Mouse (Mus musculus) embryonic facial prominence, embryonic 10.5 days (tissue): ENCODE measurements around the gene Smox. TPM values are rescaled to one million over a fixed set of nuclear protein-coding genes. Genes with fewer than 3 reads are reported as not detected.

Source experiments
- DNase-seq: peaks from one replicate; pipeline ENCODE4 v3.0.0-alpha.2; 2017; ENCODE audit warnings: low spot score
- H3K27ac ChIP-seq: fragments of 300-500 bp; sonication (generic); replicated peaks from 2 replicates; pipeline ENCODE4 v1.5.1; 2016; ENCODE audit warnings: mild to moderate bottlenecking
- H3K27me3 ChIP-seq: fragments of 300-500 bp; sonication (generic); replicated peaks from 2 replicates; pipeline ENCODE4 v1.6.1; 2016; ENCODE audit warnings: low read depth, mild to moderate bottlenecking; ENCODE audit not compliant: poor library complexity, severe bottlenecking
- H3K36me3 ChIP-seq: fragments of 300-500 bp; sonication (generic); replicated peaks from 2 replicates; pipeline ENCODE4 v1.6.1; 2016; ENCODE audit warnings: mild to moderate bottlenecking, moderate library complexity
- H3K4me1 ChIP-seq: fragments of 300-500 bp; sonication (generic); 2 replicates; pipeline ENCODE4 v1.6.1; 2016
- H3K4me3 ChIP-seq: fragments of 300-500 bp; sonication (generic); 2 replicates; pipeline ENCODE4 v1.5.1; 2016; ENCODE audit warnings: mild to moderate bottlenecking, moderate library complexity
- H3K9me3 ChIP-seq: fragments of 300-500 bp; sonication (generic); 2 replicates; pipeline ENCODE4 v1.6.1; 2016; ENCODE audit warnings: mild to moderate bottlenecking
- WGBS: fragments of 180-500 bp; shearing (Covaris S2); methylation state at CpG from one replicate; pipeline ENCODE4 v1.1.7; 2016; 5-methylcytosine and 5-hydroxymethylcytosine counted together
- polyA plus RNA-seq: library from polyadenylated mRNA; unstranded; fragments of >200 nt; fragmentation: Nextera tagmentation; extraction: Ambion mirVana; gene quantifications from 2 replicates; pipeline ENCODE4 v1.2.1, GENCODE M21; 2016

Smox gene
- polyA plus RNA-seq, 1 experiment from 2014 or later: 42.0 TPM

DNA sequence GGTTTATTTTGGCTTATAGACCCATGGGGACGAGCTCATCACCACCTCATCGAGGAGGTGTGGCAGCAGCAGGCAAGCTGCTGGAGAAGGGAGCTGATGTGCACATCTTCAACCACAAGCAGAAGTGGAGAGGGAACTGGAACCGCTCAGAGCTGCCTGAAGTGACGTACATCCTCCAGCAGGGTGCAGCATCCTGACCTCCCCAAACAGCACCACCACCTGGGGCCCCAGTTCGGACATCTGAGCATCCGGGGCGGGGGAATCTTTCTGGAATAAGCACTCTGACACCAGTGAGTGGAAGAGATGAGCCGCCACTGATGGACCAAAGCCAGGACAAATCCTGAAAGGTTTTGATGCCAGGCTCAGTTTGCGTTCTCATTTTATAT is 39.3 kb downstream of the Smox start:
- H3K36me3 ChIP-seq: no peaks in the 10 kb centered on the region

DNA sequence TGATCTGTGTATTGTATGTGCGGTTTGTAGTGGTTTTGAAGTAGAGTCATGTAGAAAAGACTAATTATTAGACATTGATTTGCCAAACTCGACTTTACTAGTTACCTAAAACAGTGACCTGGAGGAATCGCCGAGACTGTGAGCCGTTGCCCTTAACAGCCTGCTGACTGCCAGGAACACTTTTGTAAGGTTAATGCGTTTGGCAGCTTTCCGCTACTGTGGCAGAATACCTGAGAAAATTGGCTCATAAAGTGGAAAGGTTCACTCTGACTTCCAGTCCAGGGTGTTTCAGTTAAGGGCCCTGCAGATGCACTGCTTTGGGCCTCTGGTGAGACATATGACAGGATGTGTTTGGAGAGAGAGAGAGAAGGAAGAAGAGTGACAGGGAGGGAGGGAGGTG is 40.0 kb downstream of the Smox start:
- no peak for DNase-seq
- Histone ChIP-seq H3K36me3 (no peaks in the 10 kb centered on the region), H3K4me3 (no peak overlapping the region), H3K27ac (no peak overlapping the region), H3K9me3 (no peaks in the 10 kb centered on the region), H3K4me1 (0 out of 2 replicates have a peak, but pooled peaks cover 4% of the 10 kb centered on the region), H3K27me3 (0 out of 2 replicates have a peak, but pooled peaks cover 4% of the 10 kb centered on the region)
- 85% methylated on average over 7 of the region's 7 CpGs for WGBS

More for the DNA sequence above, 39.3 kb downstream of the Smox start:
- 24% methylated on average over 9 of the region's 9 CpGs for WGBS
- 0 out of 2 replicates have a peak, but pooled peaks cover 4% of the 10 kb centered on the region for H3K27me3 ChIP-seq
- H3K9me3 ChIP-seq: no peaks in the 10 kb centered on the region
- peak; percentile 65 for DNase-seq
- no peak overlapping the region for H3K27ac ChIP-seq
- H3K4me1 ChIP-seq: 0 out of 2 replicates have a peak, but pooled peaks cover 4% of the 10 kb centered on the region
- no peak overlapping the region for H3K4me3 ChIP-seq

DNA sequence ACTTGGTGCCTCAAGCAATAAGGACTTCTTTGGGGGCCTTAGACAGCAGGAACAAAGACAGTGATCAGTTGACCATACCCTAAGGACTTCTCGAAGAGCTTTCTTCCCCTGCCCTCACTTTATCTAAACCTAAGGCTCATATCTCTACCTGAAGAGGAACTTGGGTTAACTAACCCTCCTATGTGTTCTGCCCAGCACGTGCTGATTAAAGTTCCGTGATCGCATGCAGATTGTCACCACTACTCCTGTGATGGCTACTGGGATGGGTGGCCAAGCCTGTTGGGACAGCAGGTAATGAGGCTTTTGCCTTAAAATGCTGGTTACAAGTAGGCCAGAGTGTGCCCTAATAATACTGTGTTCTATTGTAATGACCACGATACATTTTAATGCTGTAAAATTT is 43.9 kb downstream of the Smox start:
- Histone ChIP-seq H3K27me3 (no peaks in the 10 kb centered on the region), H3K4me1 (0 out of 2 replicates have a peak, but pooled peaks cover 4% of the 10 kb centered on the region), H3K36me3 (no peaks in the 10 kb centered on the region), H3K27ac (no peak overlapping the region), H3K4me3 (no peak overlapping the region), H3K9me3 (no peaks in the 10 kb centered on the region)
- no peak for DNase-seq
- 89% methylated on average over 5 of the region's 5 CpGs for WGBS

DNA sequence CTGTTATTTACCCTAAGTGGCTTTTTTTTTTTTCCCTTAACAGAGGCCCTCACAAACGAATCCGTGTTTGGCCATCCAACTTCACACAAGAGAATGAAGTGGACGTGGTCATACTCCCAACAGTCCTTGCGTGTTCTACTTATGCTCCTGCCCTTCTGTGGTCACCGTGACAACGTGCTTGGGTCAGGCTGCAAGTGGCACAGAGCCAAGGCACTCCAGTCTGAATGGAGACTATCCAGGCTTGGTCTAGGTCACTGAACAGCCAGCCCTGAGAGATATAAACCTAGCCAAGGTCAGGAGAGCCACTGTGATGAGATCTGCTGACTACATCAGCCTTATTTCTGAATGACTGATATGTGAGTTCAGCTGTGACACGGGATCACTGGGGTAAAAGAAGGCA is 47.0 kb downstream of the Smox start:
- Histone ChIP-seq H3K4me1 (peaks cover 8% of the 10 kb centered on the region; the same call in 1 of the 2 replicates), H3K36me3 (no peaks in the 10 kb centered on the region), H3K27me3 (peaks cover 3% of the 10 kb centered on the region; the same call in 1 of the 2 replicates), H3K9me3 (no peaks in the 10 kb centered on the region), H3K27ac (no peak overlapping the region), H3K4me3 (no peak overlapping the region)
- no peak for DNase-seq
- 84% methylated on average over 7 of the region's 7 CpGs for WGBS

DNA sequence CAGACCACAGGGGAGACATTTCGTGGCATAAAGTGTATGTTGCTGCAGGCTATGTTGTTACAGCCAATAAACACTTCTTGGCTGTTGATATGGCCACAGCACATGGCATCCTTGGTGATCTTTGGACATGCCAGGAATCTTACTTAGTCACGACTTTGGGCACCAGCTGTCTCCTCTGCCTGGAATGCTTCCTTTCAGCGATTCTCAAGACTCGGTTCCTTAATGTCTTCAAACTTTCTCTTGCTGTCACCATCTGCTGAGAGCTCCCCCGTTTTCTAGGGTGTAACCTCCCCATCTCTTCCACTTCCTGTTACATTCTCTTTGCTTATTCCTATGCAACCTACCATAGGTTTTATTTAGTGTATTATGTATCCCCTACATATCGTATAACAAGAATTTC is 48.5 kb downstream of the Smox start:
- Histone ChIP-seq H3K27me3 (peaks cover 15% of the 10 kb centered on the region), H3K4me1 (peaks cover 8% of the 10 kb centered on the region; the same call in 1 of the 2 replicates), H3K4me3 (no peak overlapping the region), H3K36me3 (no peaks in the 10 kb centered on the region), H3K9me3 (no peaks in the 10 kb centered on the region), H3K27ac (no peak overlapping the region)
- 84% methylated on average over 6 of the region's 6 CpGs for WGBS
- DNase-seq: no peak

DNA sequence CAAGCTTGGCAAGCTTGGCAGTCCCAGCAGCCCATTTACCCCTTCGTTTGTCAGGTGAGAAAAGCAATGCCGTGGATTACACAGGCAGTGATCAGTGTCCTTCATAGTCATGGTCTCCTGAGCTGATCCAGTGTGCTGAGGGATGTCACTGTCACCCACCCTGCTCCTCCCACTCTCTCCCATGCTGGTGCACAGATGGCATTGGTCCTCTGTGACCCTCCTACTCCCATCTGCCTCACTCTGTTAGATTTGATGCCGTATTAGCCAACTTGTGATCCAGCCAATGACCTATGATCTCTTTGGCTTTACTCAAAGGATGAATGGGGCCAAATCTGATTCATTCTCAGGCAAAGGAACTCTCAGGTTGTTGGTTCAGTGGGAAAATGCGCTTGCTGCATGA is 50.4 kb downstream of the Smox start:
- Histone ChIP-seq H3K27ac (no peak overlapping the region), H3K4me1 (peaks cover 18% of the 10 kb centered on the region), H3K27me3 (peaks cover 34% of the 10 kb centered on the region), H3K4me3 (no peak overlapping the region), H3K36me3 (no peaks in the 10 kb centered on the region), H3K9me3 (no peaks in the 10 kb centered on the region)
- WGBS: 78% methylated on average over 4 of the region's 4 CpGs
- no peak for DNase-seq

DNA sequence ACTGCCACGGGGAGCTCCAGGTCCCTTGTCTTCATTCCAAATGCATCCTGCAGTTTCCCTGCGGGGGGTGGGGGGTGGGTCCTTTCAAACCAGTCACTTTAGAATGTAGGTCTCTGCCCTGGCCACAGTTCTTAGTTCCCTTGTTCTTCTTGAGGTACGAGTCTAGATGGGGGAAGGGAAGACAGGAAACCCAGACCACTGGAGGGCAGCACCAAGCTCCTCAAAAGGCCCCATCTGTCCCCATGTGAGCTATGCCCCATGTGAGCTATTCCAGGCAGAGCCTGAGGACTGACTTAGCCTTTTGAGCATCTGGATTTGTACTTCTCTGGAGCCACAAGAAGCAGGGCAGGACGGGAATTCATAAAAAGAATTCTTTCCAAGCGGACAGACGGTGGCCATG is 51.2 kb downstream of the Smox start:
- no peaks in the 10 kb centered on the region for H3K36me3 ChIP-seq
- H3K9me3 ChIP-seq: no peaks in the 10 kb centered on the region
- 21% methylated on average over 6 of the region's 6 CpGs for WGBS
- H3K4me1 ChIP-seq: peaks cover 24% of the 10 kb centered on the region
- H3K27me3 ChIP-seq: peaks cover 43% of the 10 kb centered on the region
- H3K4me3 ChIP-seq: no peak overlapping the region
- DNase-seq: no peak
- no peak overlapping the region for H3K27ac ChIP-seq

DNA sequence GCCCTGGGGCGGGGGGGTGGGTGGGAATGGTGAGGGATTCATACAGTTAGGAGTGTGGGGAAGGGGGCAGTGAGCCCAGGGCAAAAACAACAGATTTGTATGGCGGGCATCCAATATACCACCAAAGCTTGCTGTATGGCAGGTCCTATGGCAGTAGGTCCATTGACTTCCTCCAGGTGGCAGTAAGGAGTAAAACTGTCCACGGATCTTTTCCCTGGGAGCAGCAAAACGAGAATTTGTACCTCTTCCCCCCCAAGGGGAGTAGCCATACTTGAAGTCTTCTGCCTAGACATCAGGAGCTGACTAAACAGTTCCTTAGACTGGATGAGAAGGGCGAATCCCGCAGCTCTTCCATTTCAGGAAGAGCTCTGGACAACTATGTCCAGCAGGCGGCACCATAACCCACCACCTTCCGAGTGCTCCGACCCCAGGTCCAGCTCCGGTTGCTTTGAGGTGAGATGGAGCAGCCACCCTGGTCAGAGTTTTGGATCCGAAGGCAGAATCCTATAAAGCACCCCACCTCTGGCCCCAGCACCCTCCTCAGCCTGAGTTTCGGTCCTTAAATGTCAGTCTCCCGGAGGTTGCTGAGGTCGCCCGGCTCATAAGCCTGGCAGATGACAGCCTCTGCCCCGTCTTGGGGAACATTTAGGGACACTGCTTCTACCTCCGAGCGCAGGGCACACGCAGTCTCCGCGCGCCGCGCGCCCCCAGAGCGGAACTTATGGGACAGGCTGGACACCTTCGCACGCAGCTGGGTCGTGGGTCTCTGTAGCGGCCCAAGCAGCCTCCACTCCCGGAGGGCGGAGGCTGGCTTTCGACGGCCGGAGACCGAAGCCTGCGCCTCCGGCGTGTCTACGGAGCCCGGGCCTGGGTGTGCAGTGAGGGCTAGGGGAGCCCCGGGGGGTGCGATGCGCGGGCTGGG is 54.4 kb downstream of the Smox start:
- peak; percentile 78 for DNase-seq
- Histone ChIP-seq H3K9me3 (no peaks in the 10 kb centered on the region), H3K4me3 (peak overlapping the region; percentile 59), H3K36me3 (no peaks in the 10 kb centered on the region), H3K27ac (no peak overlapping the region; the same call in 1 of the 2 replicates), H3K27me3 (peaks cover 71% of the 10 kb centered on the region), H3K4me1 (peaks cover 24% of the 10 kb centered on the region)
- 2% methylated on average over 45 of the region's 45 CpGs for WGBS

DNA sequence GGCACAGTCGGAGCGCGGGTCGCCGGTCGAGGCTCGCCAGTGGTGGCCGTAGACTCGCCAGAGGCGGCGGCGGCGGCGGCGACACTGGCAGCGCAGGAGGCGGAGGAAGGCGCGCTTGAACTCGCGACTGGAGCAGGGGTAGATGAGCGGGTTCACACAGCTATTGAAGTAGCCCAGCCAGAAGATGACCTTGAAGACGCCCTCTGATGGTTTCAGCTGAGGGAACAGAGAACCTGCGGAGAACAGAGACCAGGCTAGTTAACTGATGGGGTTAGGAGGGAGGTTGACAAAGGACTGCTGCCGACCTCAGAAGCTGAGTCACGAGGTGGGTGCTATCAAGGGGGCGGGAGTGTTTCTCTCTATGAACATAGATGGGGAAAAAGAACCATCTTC is 55.0 kb downstream of the Smox start:
- peaks cover 77% of the 10 kb centered on the region for H3K27me3 ChIP-seq
- H3K36me3 ChIP-seq: no peaks in the 10 kb centered on the region
- no peak overlapping the region; the same call in 1 of the 2 replicates for H3K27ac ChIP-seq
- DNase-seq: peak; percentile 41
- peak overlapping the region; percentile 59 for H3K4me3 ChIP-seq
- WGBS: 2% methylated on average over 27 of the region's 27 CpGs
- H3K9me3 ChIP-seq: no peaks in the 10 kb centered on the region
- H3K4me1 ChIP-seq: peaks cover 24% of the 10 kb centered on the region

DNA sequence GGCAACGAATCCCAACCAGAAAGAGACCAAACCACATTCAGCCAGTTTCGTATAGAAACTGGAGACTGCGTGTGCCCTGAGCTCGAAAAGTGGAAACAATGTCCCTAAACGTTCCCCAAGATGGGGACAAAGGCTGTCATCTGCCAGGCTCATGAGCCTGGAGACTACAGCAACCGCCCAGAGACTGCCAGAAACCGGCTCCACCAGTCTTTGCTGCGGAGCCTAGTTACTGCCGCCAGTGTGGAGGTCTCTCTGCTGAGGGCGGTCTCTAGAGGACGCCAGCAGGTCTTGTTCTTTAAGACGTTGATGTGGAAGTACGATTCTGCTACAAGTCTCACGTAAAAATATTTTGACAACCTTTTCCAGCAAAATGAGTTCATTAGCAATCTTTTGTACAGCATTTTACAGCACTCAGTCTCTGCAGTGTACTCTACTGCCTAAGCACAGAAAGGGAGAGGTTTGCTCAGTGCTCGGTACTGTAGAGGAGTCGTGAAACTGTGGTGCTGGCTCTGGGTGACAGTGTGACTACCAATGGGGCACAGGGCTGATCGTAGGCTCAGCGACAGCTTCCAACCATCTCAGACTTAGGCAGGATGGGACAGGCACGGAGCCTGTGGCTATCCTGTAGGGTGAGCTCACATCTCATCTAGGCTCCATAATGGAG is 55.6 kb downstream of the Smox start:
- Histone ChIP-seq H3K4me3 (0 out of 2 replicates have a peak overlapping the region, but pooled peaks have one; percentile 13), H3K27me3 (peaks cover 80% of the 10 kb centered on the region)
- DNase-seq: peak; percentile 58

DNA sequence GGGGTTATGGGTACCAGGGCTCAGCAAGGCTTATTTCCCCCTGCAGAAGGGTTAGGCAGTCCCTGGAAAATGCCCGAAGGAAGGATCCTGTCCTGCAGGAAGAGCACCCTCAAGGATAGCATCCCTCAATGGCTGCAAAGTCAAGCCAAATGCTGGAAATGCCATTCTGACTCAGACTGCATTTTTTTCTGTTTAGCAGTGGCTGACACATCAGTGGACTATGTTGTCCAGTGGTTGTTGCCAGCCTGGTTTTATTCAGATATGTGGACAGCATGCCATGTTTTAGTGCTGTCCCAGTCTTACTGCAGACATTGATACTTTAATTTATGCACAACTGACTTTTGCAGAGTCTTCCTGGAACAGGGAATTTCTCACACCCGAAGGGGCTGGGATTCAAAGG is 57.0 kb downstream of the Smox start:
- H3K27me3 ChIP-seq: peaks cover 95% of the 10 kb centered on the region
- no peaks in the 10 kb centered on the region for H3K9me3 ChIP-seq
- WGBS: 80% methylated on average over 2 of the region's 2 CpGs
- no peak overlapping the region for H3K4me3 ChIP-seq
- H3K36me3 ChIP-seq: no peaks in the 10 kb centered on the region
- no peak for DNase-seq
- H3K4me1 ChIP-seq: peaks cover 16% of the 10 kb centered on the region
- no peak overlapping the region for H3K27ac ChIP-seq

More for the DNA sequence above, 55.6 kb downstream of the Smox start:
- Histone ChIP-seq H3K36me3 (no peaks in the 10 kb centered on the region), H3K27ac (no peak overlapping the region), H3K4me1 (peaks cover 24% of the 10 kb centered on the region), H3K9me3 (no peaks in the 10 kb centered on the region)
- WGBS: 12% methylated on average over 19 of the region's 19 CpGs

DNA sequence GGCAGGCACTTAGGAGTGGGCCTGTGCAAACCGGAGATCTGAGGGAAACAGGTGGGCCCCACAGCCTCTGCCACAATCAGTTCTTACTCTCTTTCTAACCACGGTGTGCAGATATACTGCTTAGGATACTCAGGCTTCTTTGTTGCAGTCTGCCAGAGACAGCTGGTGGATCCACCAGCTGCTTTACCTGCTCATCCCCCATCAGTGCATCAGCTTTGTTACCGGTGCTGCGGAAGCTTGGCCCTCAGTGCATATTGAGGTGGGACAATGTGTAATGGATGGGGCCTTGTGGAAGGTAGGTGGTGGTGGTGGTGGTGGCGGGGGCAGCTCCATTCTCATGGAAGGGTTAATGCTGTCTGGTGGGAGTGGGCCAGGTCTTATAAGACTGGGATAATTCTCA is 57.8 kb downstream of the Smox start:
- peaks cover 97% of the 10 kb centered on the region for H3K27me3 ChIP-seq
- 84% methylated on average over 5 of the region's 5 CpGs for WGBS
- DNase-seq: no peak
- H3K27ac ChIP-seq: no peak overlapping the region
- H3K36me3 ChIP-seq: no peaks in the 10 kb centered on the region
- no peaks in the 10 kb centered on the region for H3K9me3 ChIP-seq
- H3K4me1 ChIP-seq: peaks cover 16% of the 10 kb centered on the region
- no peak overlapping the region for H3K4me3 ChIP-seq
